Mouse (Mus musculus) cerebral cortex, adult 2 months (tissue): Measurements from ENCODE around the gene Gm47959.

Experiments used
- WGBS: fragments of 180-500 bp; shearing (Covaris S2); methylation state at CpG from one replicate; pipeline ENCODE4 v1.1.7; 2018; 5-methylcytosine and 5-hydroxymethylcytosine counted together

Gene Gm47959

GRCm38 (mm10) chr1:83034509-83034908 is 34.2 kb downstream of the Gm47959 start:
- WGBS = 72% methylated on average over 5 of the region's 5 CpGs

GRCm38 (mm10) chr1:83036892-83037667 is 36.7 kb downstream of the Gm47959 start:
- 61% methylated on average over 11 of the region's 11 CpGs for WGBS

GRCm38 (mm10) chr1:83038109-83038672 is 37.8 kb downstream of the Gm47959 start, which contains the start of gene Slc19a3:
Gene Slc19a3 (minus strand): TSS chr1:83038448.
- 1% methylated on average over 25 of the region's 25 CpGs for WGBS

- 74% methylated on average over 4 of the region's 4 CpGs for WGBS
These were observed 38.7 kb downstream of the Gm47959 start for GRCm38 (mm10) chr1:83039080-83039479.

- WGBS = 91% methylated on average over 2 of the region's 2 CpGs
These were observed 42.0 kb downstream of the Gm47959 start, which contains the start of gene Krtap28-10 for GRCm38 (mm10) chr1:83042380-83042779. Gene Krtap28-10 (minus strand): TSS chr1:83042480.

- WGBS = 82% methylated on average over 5 of the region's 5 CpGs
These were observed 44.6 kb downstream of the Gm47959 start, which contains the start of gene Gm47969 for GRCm38 (mm10) chr1:83044882-83045427. Gene Gm47969 (plus strand): TSS chr1:83044932.
